Mouse (Mus musculus): Measurements from ENCODE around the gene Smu1. TPM values are rescaled to one million over a fixed set of nuclear protein-coding genes. Genes with fewer than 3 reads are reported as not detected.

The Smu1 gene
- polyA plus RNA-seq, 2 experiments = 73.4 to 140 TPM

DNA sequence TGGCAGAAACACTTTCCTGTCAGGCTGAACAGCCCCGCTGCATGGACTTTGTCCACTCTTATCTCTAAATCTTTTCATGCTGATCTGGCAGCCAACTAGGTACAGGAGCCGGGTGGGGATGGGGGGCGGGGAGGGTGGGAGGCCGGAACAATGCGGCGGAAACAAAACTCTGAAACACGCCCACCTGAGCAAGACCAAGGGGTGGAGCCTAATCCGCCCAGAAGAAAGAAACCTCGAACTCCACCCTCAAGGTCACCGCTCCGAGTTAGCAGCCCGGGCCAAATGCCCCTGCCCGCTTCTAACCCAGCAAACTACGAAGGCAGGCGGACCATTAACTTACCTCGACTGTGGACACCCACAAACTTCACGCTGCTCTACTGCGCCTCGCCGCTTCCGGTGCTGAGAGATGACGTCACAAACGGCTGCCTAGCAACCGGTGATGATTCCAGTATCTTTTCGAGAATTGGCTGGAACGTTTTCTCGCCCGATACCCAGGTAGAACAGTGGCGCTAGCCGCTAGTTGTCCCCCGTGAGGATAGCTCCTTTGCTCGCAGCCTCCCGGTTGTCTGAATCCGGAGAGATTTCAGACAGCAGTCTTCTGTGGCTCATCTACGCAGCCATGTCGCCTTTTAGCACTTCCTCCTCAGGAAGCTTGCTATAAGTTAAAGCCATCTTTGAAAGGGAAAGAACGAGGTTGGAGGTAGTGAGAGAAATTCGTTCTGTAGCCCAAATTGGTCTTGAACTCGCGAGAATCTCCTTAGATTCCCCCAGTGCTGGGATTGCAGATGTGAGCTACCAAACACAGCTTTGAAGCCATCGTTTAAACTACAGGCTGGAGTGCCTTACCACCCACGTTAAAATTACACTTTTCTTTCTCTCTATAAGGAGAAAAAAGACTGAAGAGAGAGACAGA lies 54.7 kb downstream of the Smu1 start, which contains the start of gene Aptx:
Aptx (minus strand) TSS at position 398 of the 913 bp plus-strand sequence.
- Histone ChIP-seq H3K36me3 (ENCODE audit: control insufficient read depth, insufficient read depth, low read length) (no peaks in the 10 kb centered on the region), H3K9me3 (ENCODE audit: control insufficient read depth, low read length) (no peaks in the 10 kb centered on the region), H3K4me1 (ENCODE audit: control insufficient read depth, insufficient read depth, low read length) (peaks cover 16% of the 10 kb centered on the region), H3K4me2 (replicated peaks; ENCODE audit: low read depth, low read length, severe bottlenecking) (peak within 1 kb of the TSS; percentile 65), H3K4me3 (replicated peaks; ENCODE audit: low read length) (peak within 1 kb of the TSS; percentile 52), H3K27ac (replicated peaks; ENCODE audit: low read depth, low read length) (peak within 1 kb of the TSS; percentile 90), H3K27me3 (ENCODE audit: control insufficient read depth, insufficient read depth, low read length) (no peaks in the 10 kb centered on the region), H3K9ac (ENCODE audit: low read depth, low read length, severe bottlenecking) (peak within 1 kb of the TSS; percentile 62)
- ATAC-seq (ENCODE audit: low FRiP score, low read depth) (peak; percentile 96), DNase-seq (ENCODE audit: low spot score) (peak; percentile 96)
- TF ChIP-seq POLR2A (IDR thresholded peaks at IDR 0.05; ENCODE audit: borderline replicate concordance, extremely low read depth, insufficient read depth, insufficient read length) = peak; percentile 80; the same call in 1 of the 2 replicates
- under 1% methylated on average over 42 of the region's 42 CpGs for WGBS

DNA sequence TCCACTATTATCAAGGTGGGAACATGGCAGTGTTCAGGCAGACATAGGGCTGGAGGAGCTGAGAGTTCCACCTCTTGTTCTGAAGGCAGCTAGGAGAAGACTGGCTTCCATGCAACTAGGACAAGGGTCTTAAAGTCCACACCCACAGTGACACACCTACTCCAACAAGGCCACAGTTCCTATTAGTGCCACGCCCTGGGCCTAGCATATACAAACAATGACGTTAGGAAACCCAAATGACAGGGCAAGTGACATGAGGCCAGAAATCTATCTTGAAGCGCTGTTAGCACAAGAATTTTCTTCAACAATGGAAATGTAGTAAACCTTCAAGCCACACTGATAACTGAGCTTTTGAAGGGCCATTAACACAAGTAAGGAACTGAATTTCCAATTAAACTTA lies 55.9 kb downstream of the Smu1 start:
- no peak for TF ChIP-seq POLR2A (IDR thresholded peaks at IDR 0.05; ENCODE audit: borderline replicate concordance, extremely low read depth, insufficient read depth, insufficient read length)
- Histone ChIP-seq H3K36me3 (ENCODE audit: control insufficient read depth, insufficient read depth, low read length) (peaks cover 4% of the 10 kb centered on the region; the same call in 1 of the 2 replicates), H3K9ac (ENCODE audit: low read depth, low read length, severe bottlenecking) (peak overlapping the region; percentile 62), H3K4me2 (replicated peaks; ENCODE audit: low read depth, low read length, severe bottlenecking) (peak overlapping the region; percentile 65), H3K4me1 (ENCODE audit: control insufficient read depth, insufficient read depth, low read length) (peaks cover 16% of the 10 kb centered on the region), H3K27ac (replicated peaks; ENCODE audit: low read depth, low read length) (no peak overlapping the region), H3K9me3 (ENCODE audit: control insufficient read depth, low read length) (no peaks in the 10 kb centered on the region), H3K27me3 (ENCODE audit: control insufficient read depth, insufficient read depth, low read length) (no peaks in the 10 kb centered on the region), H3K4me3 (replicated peaks; ENCODE audit: low read length) (peak overlapping the region; percentile 52)
- DNase-seq (ENCODE audit: low spot score) (no peak), ATAC-seq (ENCODE audit: low FRiP score, low read depth) (no peak)
- WGBS = 88% methylated on average over 3 of the region's 3 CpGs

DNA sequence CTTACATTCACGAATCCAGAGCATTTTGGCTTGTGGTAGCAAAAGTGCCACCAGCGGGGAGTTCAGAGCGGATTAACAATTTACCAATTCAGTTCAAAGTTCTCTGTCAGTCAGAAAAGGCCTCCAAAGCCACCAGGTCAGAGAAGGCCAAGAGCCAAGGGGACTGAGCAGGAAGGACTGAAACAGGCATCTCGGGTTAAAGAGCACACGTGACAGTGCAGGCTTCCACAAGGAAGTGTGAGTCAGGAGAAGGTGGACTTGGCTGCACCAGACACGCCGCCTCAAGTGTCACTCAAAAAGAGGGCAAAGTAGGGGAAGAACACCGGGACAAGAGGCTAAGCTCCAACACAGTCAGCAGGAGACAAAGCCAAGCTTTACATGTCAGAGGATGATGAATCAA lies 57.5 kb downstream of the Smu1 start:
- TF ChIP-seq POLR2A (IDR thresholded peaks at IDR 0.05; ENCODE audit: borderline replicate concordance, extremely low read depth, insufficient read depth, insufficient read length) = no peak
- ATAC-seq (ENCODE audit: low FRiP score, low read depth) (no peak), DNase-seq (ENCODE audit: low spot score) (no peak)
- Histone ChIP-seq H3K9me3 (ENCODE audit: control insufficient read depth, low read length) (no peaks in the 10 kb centered on the region), H3K27me3 (ENCODE audit: control insufficient read depth, insufficient read depth, low read length) (no peaks in the 10 kb centered on the region), H3K9ac (ENCODE audit: low read depth, low read length, severe bottlenecking) (no peak overlapping the region), H3K36me3 (ENCODE audit: control insufficient read depth, insufficient read depth, low read length) (peaks cover 18% of the 10 kb centered on the region), H3K27ac (replicated peaks; ENCODE audit: low read depth, low read length) (no peak overlapping the region), H3K4me1 (ENCODE audit: control insufficient read depth, insufficient read depth, low read length) (peaks cover 16% of the 10 kb centered on the region), H3K4me2 (replicated peaks; ENCODE audit: low read depth, low read length, severe bottlenecking) (no peak overlapping the region), H3K4me3 (replicated peaks; ENCODE audit: low read length) (no peak overlapping the region)
- 85% methylated on average over 8 of the region's 8 CpGs for WGBS

DNA sequence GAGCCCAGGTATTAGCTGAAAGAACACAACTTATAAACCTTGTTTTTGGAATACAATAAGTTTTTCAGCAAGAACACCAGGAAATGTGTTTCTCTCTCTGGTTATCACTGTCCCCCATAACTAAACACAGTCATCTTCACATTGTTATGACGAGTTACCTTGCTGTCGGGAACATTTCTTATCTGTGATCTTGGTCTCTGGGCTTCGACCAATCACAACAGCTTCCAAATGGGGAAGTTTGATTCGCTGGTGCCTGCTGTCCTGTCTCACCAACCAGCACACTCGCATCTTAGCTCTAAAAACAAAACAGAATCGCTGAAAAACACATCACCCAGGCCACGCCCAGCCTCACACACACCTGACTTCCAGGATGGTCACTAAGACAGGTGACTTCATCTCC lies 60.7 kb downstream of the Smu1 start:
- H3K36me3 ChIP-seq (ENCODE audit: control insufficient read depth, insufficient read depth, low read length) = peaks cover 48% of the 10 kb centered on the region
- TF ChIP-seq POLR2A (IDR thresholded peaks at IDR 0.05; ENCODE audit: borderline replicate concordance, extremely low read depth, insufficient read depth, insufficient read length) = no peak
- H3K4me2 ChIP-seq (replicated peaks; ENCODE audit: low read depth, low read length, severe bottlenecking) = no peak overlapping the region
- no peak overlapping the region for H3K9ac ChIP-seq (ENCODE audit: low read depth, low read length, severe bottlenecking)
- 81% methylated on average over 7 of the region's 7 CpGs for WGBS
- H3K9me3 ChIP-seq (ENCODE audit: control insufficient read depth, low read length) = no peaks in the 10 kb centered on the region
- ATAC-seq (ENCODE audit: low FRiP score, low read depth) (no peak), DNase-seq (ENCODE audit: low spot score) (no peak)
- peaks cover 3% of the 10 kb centered on the region; the same call in 1 of the 2 replicates for H3K4me1 ChIP-seq (ENCODE audit: control insufficient read depth, insufficient read depth, low read length)
- H3K4me3 ChIP-seq (replicated peaks; ENCODE audit: low read length) = no peak overlapping the region
- no peak overlapping the region for H3K27ac ChIP-seq (replicated peaks; ENCODE audit: low read depth, low read length)
- no peaks in the 10 kb centered on the region for H3K27me3 ChIP-seq (ENCODE audit: control insufficient read depth, insufficient read depth, low read length)

DNA sequence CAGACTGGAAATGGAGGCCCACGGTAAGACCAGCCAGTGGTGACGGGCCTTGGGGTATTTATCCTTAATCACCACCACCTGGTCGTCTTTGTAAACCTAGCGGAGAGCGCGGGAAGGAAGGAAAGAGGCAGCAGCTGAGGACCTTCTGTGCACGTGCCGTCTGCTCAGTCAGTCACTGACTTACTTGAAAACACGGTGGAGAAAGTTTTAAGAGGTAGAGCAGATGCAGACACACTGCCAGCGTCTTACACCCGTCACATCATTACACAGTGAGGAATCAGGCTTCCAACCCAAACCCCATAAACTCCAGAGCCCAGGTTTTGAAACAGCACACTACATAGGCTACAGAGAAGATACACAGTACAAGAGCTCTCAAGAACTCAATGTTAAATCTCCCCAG lies 66.6 kb downstream of the Smu1 start:
- Histone ChIP-seq H3K27ac (replicated peaks; ENCODE audit: low read depth, low read length) (0 out of 2 replicates have a peak overlapping the region, but pooled peaks have one; percentile 5), H3K27me3 (ENCODE audit: control insufficient read depth, insufficient read depth, low read length) (no peaks in the 10 kb centered on the region), H3K4me1 (ENCODE audit: control insufficient read depth, insufficient read depth, low read length) (no peaks in the 10 kb centered on the region; the same call in 1 of the 2 replicates), H3K36me3 (ENCODE audit: control insufficient read depth, insufficient read depth, low read length) (peaks cover 64% of the 10 kb centered on the region), H3K9ac (ENCODE audit: low read depth, low read length, severe bottlenecking) (no peak overlapping the region), H3K4me2 (replicated peaks; ENCODE audit: low read depth, low read length, severe bottlenecking) (no peak overlapping the region), H3K9me3 (ENCODE audit: control insufficient read depth, low read length) (no peaks in the 10 kb centered on the region), H3K4me3 (replicated peaks; ENCODE audit: low read length) (no peak overlapping the region)
- DNase-seq (ENCODE audit: low spot score) (no peak), ATAC-seq (ENCODE audit: low FRiP score, low read depth) (peak; percentile 69)
- 28% methylated on average over 11 of the region's 11 CpGs for WGBS
- TF ChIP-seq POLR2A (IDR thresholded peaks at IDR 0.05; ENCODE audit: borderline replicate concordance, extremely low read depth, insufficient read depth, insufficient read length) = no peak

MicroRNAs within 50 kb of the gene (microRNA counts, 519-probe panel; counts per million panel counts)
- not detected for microRNA mmu-miR-207

Small RNA genes lying within 50 kb of the gene (microRNA-seq; reads per million reads assigned to microRNA genes)
- not detected for gene Mir207

Other genes starting within 250 kb of the Smu1 start
- 15.6 and 18.8 TPM in 2 replicates for gene Aptx, start 54.7 kb downstream of the Smu1 start, polyA plus RNA-seq (2012; rRNA removed)
- gene Aptx, start 54.7 kb downstream of the Smu1 start, polyA plus RNA-seq (2014; fragmentation: Nextera tagmentation; extraction: Ambion mirVana) = 28.6 and 29.9 TPM in 2 replicates
- 47.3 and 96.6 TPM in 2 replicates for gene Dnaja1, start 35.8 kb downstream of the Smu1 start, polyA plus RNA-seq (2012; rRNA removed)
- gene Dnaja1, start 35.8 kb downstream of the Smu1 start, polyA plus RNA-seq (2014; fragmentation: Nextera tagmentation; extraction: Ambion mirVana) = 343 and 345 TPM in 2 replicates
- 35.9 and 41.3 TPM in 2 replicates for gene B4galt1, start 96.1 kb upstream of the Smu1 start, polyA plus RNA-seq (2012; rRNA removed)
- 52.3 and 54.8 TPM in 2 replicates for gene B4galt1, start 96.1 kb upstream of the Smu1 start, polyA plus RNA-seq (2014; fragmentation: Nextera tagmentation; extraction: Ambion mirVana)
- gene Spink4, start 162.1 kb upstream of the Smu1 start, polyA plus RNA-seq (2012; rRNA removed) = 0.49 and 1.4 TPM in 2 replicates
- not detected in 2 replicates for gene Spink4, start 162.1 kb upstream of the Smu1 start, polyA plus RNA-seq (2014; fragmentation: Nextera tagmentation; extraction: Ambion mirVana)
- 74.4 and 109 TPM in 2 replicates for gene Bag1, start 190.4 kb upstream of the Smu1 start, polyA plus RNA-seq (2012; rRNA removed)
- gene Bag1, start 190.4 kb upstream of the Smu1 start, polyA plus RNA-seq (2014; fragmentation: Nextera tagmentation; extraction: Ambion mirVana) = 249 and 252 TPM in 2 replicates
- 48.0 and 76.2 TPM in 2 replicates for gene Chmp5, start 190.5 kb upstream of the Smu1 start, polyA plus RNA-seq (2012; rRNA removed)
- gene Chmp5, start 190.5 kb upstream of the Smu1 start, polyA plus RNA-seq (2014; fragmentation: Nextera tagmentation; extraction: Ambion mirVana) = 101 and 102 TPM in 2 replicates
- gene Nfx1, start 213.0 kb upstream of the Smu1 start, polyA plus RNA-seq (2012; rRNA removed) = 88.7 and 91.4 TPM in 2 replicates
- 88.8 and 96.1 TPM in 2 replicates for gene Nfx1, start 213.0 kb upstream of the Smu1 start, polyA plus RNA-seq (2014; fragmentation: Nextera tagmentation; extraction: Ambion mirVana)